Mouse (Mus musculus) kidney, embryonic 15.5 days (tissue): ENCODE measurements around the gene Cdc34. TPM values are rescaled to one million over a fixed set of nuclear protein-coding genes. Genes with fewer than 3 reads are reported as not detected.

ENCODE experiments used
- ATAC-seq: fragments of 200-750 bp; cut with Nextera tagmentation; replicated peaks from 2 replicates; pipeline ENCODE4 v1.8.0; 2017; ENCODE audit warnings: moderate TSS enrichment; ENCODE audit not compliant: low FRiP score
- H3K27ac ChIP-seq: fragments of 300-500 bp; sonication (generic); 2 replicates; pipeline ENCODE4 v1.5.1; 2015; ENCODE audit warnings: mild to moderate bottlenecking, inconsistent platforms
- H3K27me3 ChIP-seq: fragments of 300-500 bp; sonication (generic); 2 replicates; pipeline ENCODE4 v1.6.1; 2015; ENCODE audit warnings: inconsistent platforms
- H3K36me3 ChIP-seq: fragments of 300-500 bp; sonication (generic); 2 replicates; pipeline ENCODE4 v1.6.1; 2015; ENCODE audit warnings: inconsistent platforms
- H3K4me1 ChIP-seq: fragments of 300-500 bp; sonication (generic); 2 replicates; pipeline ENCODE4 v1.6.1; 2015; ENCODE audit warnings: inconsistent platforms
- H3K4me2 ChIP-seq: fragments of 300-500 bp; sonication (generic); 2 replicates; pipeline ENCODE4 v1.6.1; 2015; ENCODE audit warnings: moderate library complexity, mild to moderate bottlenecking, inconsistent platforms
- H3K4me3 ChIP-seq: fragments of 300-500 bp; sonication (generic); replicated peaks from 2 replicates; pipeline ENCODE4 v1.5.1; 2015; ENCODE audit warnings: mild to moderate bottlenecking, inconsistent platforms
- H3K9ac ChIP-seq: fragments of 300-500 bp; sonication (generic); 2 replicates; pipeline ENCODE4 v1.6.1; 2015; ENCODE audit warnings: mild to moderate bottlenecking, inconsistent platforms
- H3K9me3 ChIP-seq: fragments of 300-500 bp; sonication (generic); replicated peaks from 2 replicates; pipeline ENCODE4 v1.6.1; 2016; ENCODE audit warnings: inconsistent platforms
- WGBS: fragments of 180-500 bp; shearing (Covaris S2); methylation state at CpG from one replicate; pipeline ENCODE4 v1.1.7; 2015; ENCODE audit warnings: mixed read lengths; 5-methylcytosine and 5-hydroxymethylcytosine counted together
- polyA plus RNA-seq: library from polyadenylated mRNA; unstranded; fragments of >200 nt; fragmentation: Nextera tagmentation; extraction: Ambion mirVana; gene quantifications from 2 replicates; pipeline ENCODE4 v1.2.1, GENCODE M21; 2015

Gene Cdc34
- polyA plus RNA-seq, 1 experiment from 2014 or later, result 100 TPM

DNA sequence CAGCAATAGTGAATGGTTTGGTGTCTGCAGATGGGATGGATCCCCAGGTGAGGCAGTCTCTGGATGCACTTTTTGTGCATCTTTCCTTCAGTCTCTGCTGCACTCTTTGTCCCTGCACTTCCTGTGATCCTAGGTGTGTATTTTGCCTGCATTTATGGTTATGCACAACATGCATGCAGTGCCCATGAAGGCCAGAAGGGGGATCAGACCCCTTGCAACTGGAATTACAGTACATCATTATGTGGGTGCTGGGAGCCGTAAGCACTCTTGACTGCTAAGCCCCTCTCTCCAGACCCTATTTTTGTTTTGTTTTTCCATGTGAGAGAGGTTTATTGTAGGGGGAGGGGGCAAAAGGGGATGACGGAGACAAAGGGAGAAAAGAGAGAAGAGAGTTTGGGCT lies 21.7 kb upstream of the Cdc34 start:
- ATAC-seq, result no peak
- WGBS, result 74% methylated on average over 2 of the region's 2 CpGs
- Histone ChIP-seq H3K9ac (no peak overlapping the region), H3K9me3 (no peaks in the 10 kb centered on the region), H3K4me2 (no peak overlapping the region), H3K27me3 (peaks cover 9% of the 10 kb centered on the region; the same call in 1 of the 2 replicates), H3K36me3 (no peaks in the 10 kb centered on the region), H3K27ac (no peak overlapping the region), H3K4me1 (peaks cover 19% of the 10 kb centered on the region), H3K4me3 (no peak overlapping the region)

GRCm38 (mm10) chr10:79661861-79662260 lies 20.1 kb upstream of the Cdc34 start:
- peaks cover 19% of the 10 kb centered on the region for H3K4me1 ChIP-seq
- no peak overlapping the region for H3K27ac ChIP-seq
- H3K4me2 ChIP-seq, result no peak overlapping the region
- no peaks in the 10 kb centered on the region for H3K36me3 ChIP-seq
- H3K27me3 ChIP-seq, result no peaks in the 10 kb centered on the region
- ATAC-seq, result no peak
- H3K9me3 ChIP-seq, result no peaks in the 10 kb centered on the region
- H3K9ac ChIP-seq, result no peak overlapping the region
- H3K4me3 ChIP-seq, result no peak overlapping the region
- 21% methylated on average over 2 of the region's 3 CpGs for WGBS

- Histone ChIP-seq H3K27me3 (no peaks in the 10 kb centered on the region), H3K36me3 (no peaks in the 10 kb centered on the region), H3K9ac (no peak within 1 kb of the TSS), H3K4me3 (no peak within 1 kb of the TSS), H3K27ac (no peak within 1 kb of the TSS), H3K4me1 (peaks cover 19% of the 10 kb centered on the region), H3K4me2 (peak within 1 kb of the TSS; percentile 14; the same call in 1 of the 2 replicates), H3K9me3 (no peaks in the 10 kb centered on the region)
- 9% methylated on average over 13 of the region's 13 CpGs for WGBS
- ATAC-seq, result peak; percentile 38
Measured at GRCm38 (mm10) chr10:79664131-79664665, 17.8 kb upstream of the Cdc34 start, which contains the start of gene Madcam1. TSS of gene Madcam1 (plus strand) at chr10:79664559.

GRCm38 (mm10) chr10:79665051-79665450 lies 16.9 kb upstream of the Cdc34 start:
- no peaks in the 10 kb centered on the region for H3K9me3 ChIP-seq
- no peak overlapping the region for H3K4me3 ChIP-seq
- 82% methylated on average over 8 of the region's 8 CpGs for WGBS
- no peaks in the 10 kb centered on the region for H3K36me3 ChIP-seq
- H3K9ac ChIP-seq, result no peak overlapping the region
- peaks cover 20% of the 10 kb centered on the region for H3K4me1 ChIP-seq
- H3K27ac ChIP-seq, result no peak overlapping the region
- ATAC-seq, result no peak
- H3K4me2 ChIP-seq, result no peak overlapping the region
- no peaks in the 10 kb centered on the region for H3K27me3 ChIP-seq

GRCm38 (mm10) chr10:79666493-79666892 lies 15.5 kb upstream of the Cdc34 start:
- H3K27ac ChIP-seq, result no peak overlapping the region
- no peak overlapping the region for H3K4me2 ChIP-seq
- peaks cover 34% of the 10 kb centered on the region for H3K4me1 ChIP-seq
- no peaks in the 10 kb centered on the region for H3K27me3 ChIP-seq
- WGBS, result 65% methylated on average over 9 of the region's 9 CpGs
- H3K9ac ChIP-seq, result no peak overlapping the region
- H3K4me3 ChIP-seq, result no peak overlapping the region
- no peak for ATAC-seq
- no peaks in the 10 kb centered on the region for H3K9me3 ChIP-seq
- H3K36me3 ChIP-seq, result no peaks in the 10 kb centered on the region

DNA sequence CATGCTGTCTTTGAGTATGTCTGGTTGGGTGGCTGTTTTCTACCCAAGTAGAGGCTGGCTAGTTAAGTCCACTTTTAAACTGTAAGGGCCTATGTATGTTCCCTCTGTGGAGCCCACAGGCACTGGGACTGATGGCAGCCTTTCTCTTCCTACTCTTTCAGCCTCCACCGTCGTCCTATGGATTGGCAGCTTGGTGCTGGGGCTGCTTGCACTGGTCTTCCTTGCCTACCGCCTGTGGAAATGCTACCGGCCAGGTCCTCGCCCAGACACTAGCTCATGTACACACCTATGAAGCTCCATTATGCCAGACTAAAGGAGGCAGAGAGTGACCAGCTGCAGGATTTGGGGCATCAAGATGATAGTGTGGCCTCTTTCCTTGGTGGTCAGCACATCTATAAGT lies 13.9 kb upstream of the Cdc34 start:
- Histone ChIP-seq H3K9me3 (no peaks in the 10 kb centered on the region), H3K9ac (no peak overlapping the region), H3K36me3 (peaks cover 2% of the 10 kb centered on the region; the same call in 1 of the 2 replicates), H3K4me3 (no peak overlapping the region), H3K4me1 (peaks cover 42% of the 10 kb centered on the region), H3K4me2 (no peak overlapping the region), H3K27me3 (no peaks in the 10 kb centered on the region), H3K27ac (no peak overlapping the region)
- ATAC-seq, result no peak
- 86% methylated on average over 5 of the region's 5 CpGs for WGBS

GRCm38 (mm10) chr10:79668771-79669575 lies 13.0 kb upstream of the Cdc34 start, which contains the start of gene Tpgs1:
TSS of gene Tpgs1 (plus strand) at chr10:79669369.
- under 1% methylated on average over 45 of the region's 45 CpGs for WGBS
- peaks cover 36% of the 10 kb centered on the region for H3K4me1 ChIP-seq
- peak; percentile 63 for ATAC-seq

GRCm38 (mm10) chr10:79669576-79670057 lies 12.4 kb upstream of the Cdc34 start:
- Histone ChIP-seq H3K9ac (peak overlapping the region; percentile 86), H3K36me3 (peaks cover 13% of the 10 kb centered on the region), H3K9me3 (no peaks in the 10 kb centered on the region), H3K4me1 (peaks cover 30% of the 10 kb centered on the region), H3K27ac (peak overlapping the region; percentile 97), H3K4me2 (peak overlapping the region; percentile 79), H3K4me3 (peak overlapping the region; percentile 99), H3K27me3 (no peaks in the 10 kb centered on the region)
- ATAC-seq, result peak; percentile 47
- WGBS, result under 1% methylated on average over 47 of the region's 47 CpGs

More at GRCm38 (mm10) chr10:79668771-79669575, 13.0 kb upstream of the Cdc34 start, which contains the start of gene Tpgs1:
- H3K9me3 ChIP-seq, result no peaks in the 10 kb centered on the region
- peak within 1 kb of the TSS; percentile 97 for H3K27ac ChIP-seq
- H3K36me3 ChIP-seq, result peaks cover 10% of the 10 kb centered on the region
- peak within 1 kb of the TSS; percentile 86 for H3K9ac ChIP-seq
- H3K4me2 ChIP-seq, result peak within 1 kb of the TSS; percentile 79
- H3K4me3 ChIP-seq, result peak within 1 kb of the TSS; percentile 99
- no peaks in the 10 kb centered on the region for H3K27me3 ChIP-seq

DNA sequence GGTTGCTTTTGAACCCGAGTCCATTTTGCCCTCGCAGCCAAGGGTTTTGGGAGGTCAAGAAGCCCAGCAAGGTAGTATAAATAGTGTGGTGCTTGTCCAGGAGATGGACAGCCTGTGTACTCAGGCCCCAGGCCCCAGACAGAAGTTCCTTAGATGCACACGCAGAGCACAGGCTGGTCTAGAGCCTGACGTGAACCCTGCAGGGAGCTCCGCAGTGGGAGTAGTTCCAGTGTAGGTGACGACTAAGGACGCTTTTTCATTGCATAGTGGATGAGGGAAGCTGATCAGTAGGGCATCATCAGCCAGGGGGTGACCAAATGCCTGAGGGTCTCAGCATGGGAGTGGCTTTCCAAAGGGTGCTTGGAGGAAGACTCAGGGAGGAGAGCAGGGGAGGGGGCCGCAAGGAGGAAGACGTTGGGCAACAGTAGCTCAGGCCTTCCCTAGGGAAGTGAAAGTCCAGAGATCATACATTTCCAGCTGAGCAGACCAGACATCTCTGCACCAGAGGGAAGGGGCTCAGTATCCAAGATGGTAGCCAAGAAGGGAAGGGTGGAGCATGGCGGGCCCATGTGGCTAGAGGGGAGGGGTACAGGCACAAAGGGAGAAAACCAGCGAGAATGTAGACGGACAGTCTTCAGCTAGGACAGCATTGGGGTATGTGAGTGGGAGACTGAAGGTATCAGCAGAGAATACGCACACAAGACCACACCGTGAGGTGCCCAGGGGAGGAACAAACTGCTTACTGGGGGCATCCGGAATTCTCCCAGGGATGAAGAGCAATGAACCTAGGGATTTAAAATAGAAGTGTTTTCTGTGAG lies 11.7 kb upstream of the Cdc34 start:
- Histone ChIP-seq H3K4me3 (peak overlapping the region; percentile 99), H3K36me3 (peaks cover 15% of the 10 kb centered on the region), H3K27me3 (no peaks in the 10 kb centered on the region), H3K27ac (peak overlapping the region; percentile 97), H3K9me3 (no peaks in the 10 kb centered on the region), H3K9ac (peak overlapping the region; percentile 86), H3K4me2 (peak overlapping the region; percentile 79), H3K4me1 (peaks cover 27% of the 10 kb centered on the region)
- WGBS, result 23% methylated on average over 15 of the region's 15 CpGs
- peak; percentile 10; the same call in 1 of the 2 replicates for ATAC-seq

- Histone ChIP-seq H3K27ac (peak overlapping the region; percentile 97), H3K9me3 (no peaks in the 10 kb centered on the region), H3K36me3 (peaks cover 24% of the 10 kb centered on the region), H3K9ac (peak overlapping the region; percentile 86; the same call in 1 of the 2 replicates), H3K4me3 (peak overlapping the region; percentile 99), H3K27me3 (no peaks in the 10 kb centered on the region), H3K4me1 (peaks cover 37% of the 10 kb centered on the region), H3K4me2 (peak overlapping the region; percentile 79)
- ATAC-seq, result peak; percentile 7
- WGBS, result 23% methylated on average over 6 of the region's 6 CpGs
Measured at GRCm38 (mm10) chr10:79671396-79672087, 10.5 kb upstream of the Cdc34 start.

DNA sequence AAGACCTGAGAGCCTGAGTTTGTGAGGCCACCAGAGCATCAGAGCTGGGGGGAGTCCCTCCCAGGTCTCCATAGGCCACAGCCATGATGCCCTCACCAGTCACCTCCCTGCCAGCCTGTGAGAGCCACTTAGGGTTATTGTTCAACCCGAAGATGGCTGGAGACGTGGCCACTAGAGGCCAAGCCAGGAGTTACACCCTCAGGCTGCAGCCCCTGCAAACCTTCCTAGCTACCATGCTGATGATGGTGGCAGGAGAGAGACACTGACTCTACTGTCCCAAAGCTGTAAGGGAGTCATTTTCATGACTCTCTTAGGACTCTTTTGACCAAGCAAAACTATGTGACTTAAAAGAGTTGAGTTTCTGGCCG lies 9.9 kb upstream of the Cdc34 start:
- 46% methylated on average over 3 of the region's 3 CpGs for WGBS
- Histone ChIP-seq H3K9me3 (no peaks in the 10 kb centered on the region), H3K4me3 (no peak overlapping the region), H3K4me1 (peaks cover 40% of the 10 kb centered on the region), H3K27me3 (no peaks in the 10 kb centered on the region), H3K9ac (no peak overlapping the region), H3K36me3 (peaks cover 24% of the 10 kb centered on the region), H3K4me2 (peak overlapping the region; percentile 79), H3K27ac (peak overlapping the region; percentile 97)
- ATAC-seq, result peak; percentile 4; the same call in 1 of the 2 replicates
